Mouse (Mus musculus): ENCODE data around the gene Aldh5a1.
"Not testable (repeated sequence)": the region's sequence is repeated elsewhere in the genome, so short reads cannot be mapped to it uniquely, and the experiment has no call there.

The Aldh5a1 gene

GRCm38 (mm10) chr13:24937108-24937838 is at the start of gene Aldh5a1:
Gene Aldh5a1, minus strand, starts transcription at chr13:24937661.
- peak; percentile 87 to 90 for DNase-seq (ENCODE audit: low spot score in 2 of 2)

DNA sequence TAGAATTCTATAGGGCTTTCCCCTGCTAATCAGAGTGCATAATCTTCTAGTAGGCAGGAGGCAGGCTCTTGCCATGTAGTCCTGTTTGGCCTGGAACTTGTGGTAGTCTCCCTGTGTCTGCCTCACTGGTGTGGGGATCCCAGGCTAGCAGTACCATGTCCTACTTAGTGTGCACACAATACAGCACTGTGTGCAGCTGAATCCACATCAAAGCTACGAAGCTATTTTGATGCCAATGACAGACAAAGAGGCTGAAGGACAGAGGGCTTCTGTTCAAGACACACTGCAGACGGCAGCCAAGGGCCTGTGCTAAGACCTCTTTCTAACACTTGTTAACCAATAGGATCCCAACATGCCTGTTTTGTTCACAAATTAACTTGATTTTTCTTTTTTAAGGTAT is 48.0 kb upstream of the Aldh5a1 start:
- peak; percentile 61 to 71 for DNase-seq (ENCODE audit: low spot score in 2 of 2)

DNA sequence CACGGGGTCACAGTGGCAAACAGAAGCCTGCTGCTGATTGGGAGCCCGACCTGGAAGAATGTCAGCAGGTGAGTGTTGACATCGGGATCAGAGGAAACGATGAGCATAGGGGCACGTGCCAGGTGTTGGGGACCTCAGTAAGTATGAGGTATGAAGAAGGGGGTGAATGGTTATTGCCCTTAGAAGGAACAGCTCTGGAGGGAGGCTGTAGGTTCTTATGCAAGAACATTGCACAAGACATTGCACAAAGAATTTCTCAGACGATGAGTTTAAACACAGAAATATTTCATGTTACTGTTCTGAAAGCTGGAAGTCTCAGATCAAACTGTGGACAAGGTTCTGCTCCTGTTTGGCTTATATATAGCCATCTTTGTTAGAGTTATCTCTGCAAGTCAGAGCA is 43.6 kb upstream of the Aldh5a1 start:
- DNase-seq (ENCODE audit: low spot score in 2 of 2) = no peak

GRCm38 (mm10) chr13:24977820-24978342 is 40.4 kb upstream of the Aldh5a1 start:
- no peak for DNase-seq (ENCODE audit: low spot score in 2 of 2)

- DNase-seq (ENCODE audit: low spot score in 2 of 2) = peak in 1 of 2 experiments; percentile 49
These were observed 38.9 kb upstream of the Aldh5a1 start for GRCm38 (mm10) chr13:24976384-24976783.

GRCm38 (mm10) chr13:24971776-24972175 is 34.3 kb upstream of the Aldh5a1 start:
- not testable (repeated sequence) for DNase-seq (ENCODE audit: low spot score in 2 of 2)

DNA sequence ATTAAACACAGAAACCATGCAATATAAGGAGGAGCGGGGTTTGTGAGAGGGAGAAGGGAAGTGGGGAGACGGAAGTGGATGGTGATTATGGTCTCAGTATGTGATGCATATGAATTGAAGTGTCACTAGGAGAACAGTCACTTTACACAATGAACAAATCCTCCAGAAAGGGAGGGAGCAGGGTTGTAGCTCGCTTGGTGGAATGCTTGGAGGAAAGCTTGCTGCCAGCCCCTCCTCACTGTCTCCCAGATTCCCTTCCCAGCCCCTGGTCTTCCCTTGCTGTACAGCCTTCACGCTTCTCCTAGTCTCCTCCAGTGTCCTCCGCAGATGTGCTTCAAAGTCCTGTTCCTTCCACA is 28.4 kb upstream of the Aldh5a1 start:
- no peak for DNase-seq (ENCODE audit: low spot score in 2 of 2)

- no peak for DNase-seq (ENCODE audit: low spot score in 2 of 2)
These were observed 27.8 kb upstream of the Aldh5a1 start for GRCm38 (mm10) chr13:24965130-24965845.

DNA sequence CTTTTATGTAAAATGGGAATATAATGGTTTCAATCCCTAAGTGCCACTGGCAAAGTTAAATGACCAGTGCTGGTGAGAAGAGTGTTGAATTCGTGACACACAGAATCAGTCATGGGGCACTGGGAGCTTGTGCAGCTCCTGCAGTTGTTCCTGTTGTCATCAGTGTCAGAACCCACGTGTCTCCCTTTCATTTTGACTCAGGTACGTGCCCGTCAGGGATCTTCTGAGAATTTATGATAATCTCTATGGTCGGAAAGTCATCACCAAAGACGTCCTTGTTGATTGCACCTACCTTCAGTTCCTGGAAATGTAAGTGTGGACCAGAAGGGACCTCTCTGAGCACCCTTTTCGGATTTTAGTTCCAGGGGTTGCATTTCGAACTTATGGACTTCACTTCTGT is 24.7 kb upstream of the Aldh5a1 start:
- DNase-seq (ENCODE audit: low spot score in 2 of 2) = no peak

- no peak for DNase-seq (ENCODE audit: low spot score in 2 of 2)
These were observed 22.6 kb upstream of the Aldh5a1 start for GRCm38 (mm10) chr13:24960084-24960483.

GRCm38 (mm10) chr13:24958671-24959070 is 21.2 kb upstream of the Aldh5a1 start:
- no peak for DNase-seq (ENCODE audit: low spot score in 2 of 2)

GRCm38 (mm10) chr13:24955500-24955899 is 18.0 kb upstream of the Aldh5a1 start:
- no peak for DNase-seq (ENCODE audit: low spot score in 2 of 2)

GRCm38 (mm10) chr13:24955091-24955490 is 17.6 kb upstream of the Aldh5a1 start:
- DNase-seq (ENCODE audit: low spot score in 2 of 2) = no peak

GRCm38 (mm10) chr13:24952659-24953058 is 15.2 kb upstream of the Aldh5a1 start:
- DNase-seq (ENCODE audit: low spot score in 2 of 2) = no peak

- no peak for DNase-seq (ENCODE audit: low spot score in 2 of 2)
These were observed 11.4 kb upstream of the Aldh5a1 start for GRCm38 (mm10) chr13:24948870-24949269.

DNA sequence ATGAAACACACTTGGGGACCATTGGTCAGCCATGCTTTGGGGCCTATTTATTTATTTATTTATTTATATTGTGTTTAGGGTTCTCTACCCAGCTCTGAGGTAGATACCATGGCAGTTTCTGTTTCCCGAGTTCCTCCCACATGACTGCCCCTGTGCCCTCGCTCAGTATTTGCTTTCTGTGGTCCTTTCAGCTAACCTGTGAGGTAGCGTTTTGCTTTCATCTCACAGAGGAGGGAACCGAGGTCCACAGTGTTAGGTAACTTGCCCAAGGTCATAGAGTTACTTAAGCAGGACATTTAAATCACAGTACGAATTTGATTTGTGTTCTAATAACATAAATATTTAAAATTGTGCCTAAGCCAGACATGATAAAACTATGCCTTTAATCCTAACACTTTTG is 9.7 kb upstream of the Aldh5a1 start:
- DNase-seq (ENCODE audit: low spot score in 2 of 2) = no peak

- peak; percentile 49 to 56 for DNase-seq (ENCODE audit: low spot score in 2 of 2)
These were observed 8.1 kb upstream of the Aldh5a1 start for GRCm38 (mm10) chr13:24945567-24945966.

DNA sequence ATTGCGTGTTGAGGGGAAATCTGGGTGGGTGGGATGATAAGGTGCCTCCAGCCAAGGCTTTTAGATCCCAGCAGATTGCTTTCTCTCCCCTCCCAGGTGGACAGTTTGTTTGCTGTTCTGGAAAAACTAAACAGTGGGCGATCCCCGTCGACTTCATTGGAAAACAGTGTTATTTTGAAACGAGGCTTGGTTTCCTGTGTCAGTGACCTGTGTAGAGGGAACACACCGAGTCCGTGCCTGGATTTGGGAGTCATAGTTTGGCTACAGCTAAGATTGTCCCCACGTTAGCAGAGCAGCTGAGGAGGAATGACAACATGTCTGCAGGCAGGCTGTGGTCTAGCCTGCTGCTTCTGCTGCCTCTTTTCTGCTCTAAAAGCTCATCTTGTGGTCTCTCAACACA is 5.8 kb upstream of the Aldh5a1 start:
- DNase-seq (ENCODE audit: low spot score in 2 of 2) = no peak

DNA sequence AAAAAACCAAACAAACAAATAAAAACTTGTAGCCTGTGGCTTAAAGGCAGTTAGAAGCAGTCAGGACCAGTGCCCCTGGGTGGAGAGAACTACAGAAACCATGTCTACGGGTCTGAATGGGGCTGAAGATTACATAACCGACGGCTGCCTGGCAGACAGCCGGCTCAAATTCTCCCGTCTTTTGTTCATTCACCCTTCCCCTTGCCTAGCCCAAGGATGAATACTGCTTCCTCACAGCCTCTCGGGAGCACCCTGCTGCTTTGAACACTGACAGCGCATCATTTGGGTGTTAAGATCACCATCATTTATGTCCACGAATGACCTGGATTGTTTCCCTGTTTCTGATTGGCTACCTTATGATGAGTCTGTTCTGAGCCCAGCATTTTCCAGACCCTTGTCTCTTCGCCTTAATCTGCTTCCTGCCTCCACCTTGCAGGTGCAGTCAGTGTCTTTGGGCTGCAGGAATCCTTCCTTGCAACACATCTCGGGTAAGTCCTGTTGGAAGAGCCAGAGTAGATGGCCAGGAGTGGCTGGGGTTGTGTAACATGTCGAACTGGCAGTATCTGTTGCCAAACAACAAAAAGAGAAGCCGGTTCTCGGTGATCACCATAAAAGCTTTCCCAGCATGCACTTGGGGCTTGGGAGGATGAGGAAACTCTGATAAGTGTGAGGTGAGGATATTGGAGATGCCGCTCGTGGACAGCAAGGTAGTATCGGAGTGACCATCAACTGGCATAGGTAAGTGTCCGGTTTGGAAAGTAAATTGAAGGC is 5.2 kb upstream of the Aldh5a1 start, which contains the start of gene Gpld1:
Gene Gpld1 (plus strand): TSS at position 641 of the 771 bp plus-strand sequence.
- DNase-seq (ENCODE audit: low spot score in 2 of 2) = peak in 1 of 2 experiments; percentile 51

- DNase-seq (ENCODE audit: low spot score in 2 of 2) = no peak
These were observed 2.0 kb upstream of the Aldh5a1 start for GRCm38 (mm10) chr13:24939472-24939871.

GRCm38 (mm10) chr13:24938683-24939082 is 1.2 kb upstream of the Aldh5a1 start:
- DNase-seq (ENCODE audit: low spot score in 2 of 2) = peak; percentile 84 to 87

- no peak for DNase-seq (ENCODE audit: low spot score in 2 of 2)
These were observed 342 bp upstream of the Aldh5a1 start for GRCm38 (mm10) chr13:24937839-24938166.

All from right cerebral cortex, postnatal 10 days (tissue).